Mouse (Mus musculus): Measurements from ENCODE around the gene Lamtor2. TPM values are rescaled to one million over a fixed set of nuclear protein-coding genes. Genes with fewer than 3 reads are reported as not detected.
A peak's percentile ranks its signal among the peaks of the same experiment; 100 is the strongest.
"Not testable (repeated sequence)": the region's sequence is repeated elsewhere in the genome, so short reads cannot be mapped to it uniquely, and the experiment has no call there.

The Lamtor2 gene
- 18.1 and 152 TPM in 2 replicates for polyA plus RNA-seq (2012; ENCODE audit: insufficient read depth, low replicate concordance)

DNA sequence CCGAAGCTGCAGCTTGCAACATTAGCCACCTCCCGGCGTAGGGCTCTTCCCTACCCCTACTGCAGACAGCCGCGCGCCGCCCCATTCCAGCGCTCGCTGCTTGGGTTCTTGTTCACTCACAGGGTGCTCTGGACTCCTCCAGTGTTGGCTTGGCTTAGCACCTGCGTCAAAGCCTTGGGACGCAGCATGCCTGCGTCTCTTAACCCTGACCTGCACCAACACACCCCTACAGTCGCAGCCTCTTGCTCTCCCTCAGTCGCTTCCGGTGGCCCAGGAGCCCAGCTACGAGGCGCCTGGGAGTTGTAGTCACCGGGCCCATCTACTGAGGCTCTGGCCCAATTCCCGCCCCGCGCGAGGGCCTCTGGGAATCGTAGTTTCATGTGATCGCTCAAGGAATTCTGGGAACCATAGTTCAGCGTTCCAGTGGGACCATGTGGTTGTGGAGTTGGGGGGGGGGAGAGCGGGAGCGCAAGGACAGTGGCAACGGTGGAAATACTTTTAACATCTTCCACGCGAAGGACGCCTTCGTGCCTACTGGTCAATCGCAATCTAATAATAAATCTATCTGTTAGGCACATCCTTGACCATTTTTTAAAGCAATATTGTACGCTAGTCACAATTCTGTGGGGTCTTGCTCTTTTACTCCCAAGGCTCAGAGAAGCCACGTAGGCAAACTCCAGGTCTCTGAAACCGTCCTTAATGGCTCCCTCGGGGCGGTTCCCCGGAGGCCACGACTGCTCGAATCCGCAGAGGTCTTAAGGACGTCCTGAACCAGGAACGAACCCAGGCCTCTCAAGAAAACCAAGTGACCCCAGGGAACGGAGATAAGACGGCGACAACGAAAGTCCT is at the start of gene Lamtor2:
Gene Lamtor2 (minus strand): TSS at position 399 of the 849 bp plus-strand sequence.
- Histone ChIP-seq H3K4me1 (peaks cover 49% of the 10 kb centered on the region), H3K36me3 (replicated peaks; ENCODE audit: low read length) (peaks cover 60% of the 10 kb centered on the region)
- TF ChIP-seq FLI1 (IDR thresholded peaks at IDR 0.05; ENCODE audit: low read length) (peak; percentile 35; the same call in 1 of the 2 replicates), GATA1 (IDR thresholded peaks at IDR 0.05; ENCODE audit: borderline replicate concordance, low read length) (no peak)

DNA sequence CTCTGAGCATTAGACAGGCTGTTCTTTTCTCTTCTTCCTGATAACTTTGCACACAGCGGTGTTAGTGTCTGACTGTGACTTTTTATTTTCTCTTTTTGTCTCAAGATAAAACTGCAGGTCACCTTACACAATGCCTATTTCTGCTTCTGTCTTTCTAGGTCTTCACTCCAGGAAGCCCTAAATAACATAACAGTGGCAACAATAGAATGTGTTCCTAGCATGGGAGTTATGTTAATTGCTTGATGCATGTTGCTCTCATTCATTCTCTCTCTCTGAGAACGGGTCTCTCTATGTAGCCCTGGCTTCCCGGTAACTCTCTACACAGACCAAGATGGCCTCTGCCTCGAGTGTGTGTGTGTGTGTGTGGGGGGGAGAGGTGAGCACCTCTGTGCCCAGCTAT is 49.6 kb upstream of the Lamtor2 start:
- TF ChIP-seq GATA1 (IDR thresholded peaks at IDR 0.05; ENCODE audit: borderline replicate concordance, low read length), result no peak
- TF ChIP-seq FLI1 (IDR thresholded peaks at IDR 0.05; ENCODE audit: low read length), result no peak
- Histone ChIP-seq H3K27me3 (replicated peaks) (no peaks in the 10 kb centered on the region), H3K9me3 (no peaks in the 10 kb centered on the region), H3K4me1 (peaks cover 45% of the 10 kb centered on the region), H3K36me3 (replicated peaks; ENCODE audit: low read length) (no peaks in the 10 kb centered on the region), H3K4me3 (replicated peaks) (no peak overlapping the region)

More for the DNA sequence above, at the start of gene Lamtor2:
- Histone ChIP-seq H3K9me3 (no peaks in the 10 kb centered on the region), H3K27me3 (replicated peaks) (no peaks in the 10 kb centered on the region), H3K4me3 (replicated peaks) (peak within 1 kb of the TSS; percentile 100)

DNA sequence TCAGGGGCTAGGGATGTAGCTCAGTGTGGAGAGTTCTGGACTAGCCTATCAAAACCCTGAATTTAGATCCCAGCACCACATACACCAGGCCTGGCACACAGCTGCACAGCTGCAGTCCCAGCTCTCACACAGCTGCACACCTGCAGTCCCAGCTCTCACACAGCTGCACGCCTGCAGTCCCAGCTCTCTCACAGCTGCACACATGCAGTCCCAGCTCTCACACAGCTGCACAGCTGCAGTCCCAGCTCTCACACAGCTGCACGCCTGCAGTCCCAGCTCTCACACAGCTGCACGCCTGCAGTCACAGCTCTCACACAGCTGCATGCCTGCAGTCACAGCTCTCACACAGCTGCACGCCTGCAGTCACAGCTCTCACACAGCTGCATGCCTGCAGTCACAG is 43.7 kb upstream of the Lamtor2 start:
- not testable (repeated sequence) for H3K9me3 ChIP-seq; H3K36me3 ChIP-seq (replicated peaks; ENCODE audit: low read length); H3K27me3 ChIP-seq (replicated peaks); H3K4me3 ChIP-seq (replicated peaks)
- peaks cover 41% of the 10 kb centered on the region for H3K4me1 ChIP-seq

DNA sequence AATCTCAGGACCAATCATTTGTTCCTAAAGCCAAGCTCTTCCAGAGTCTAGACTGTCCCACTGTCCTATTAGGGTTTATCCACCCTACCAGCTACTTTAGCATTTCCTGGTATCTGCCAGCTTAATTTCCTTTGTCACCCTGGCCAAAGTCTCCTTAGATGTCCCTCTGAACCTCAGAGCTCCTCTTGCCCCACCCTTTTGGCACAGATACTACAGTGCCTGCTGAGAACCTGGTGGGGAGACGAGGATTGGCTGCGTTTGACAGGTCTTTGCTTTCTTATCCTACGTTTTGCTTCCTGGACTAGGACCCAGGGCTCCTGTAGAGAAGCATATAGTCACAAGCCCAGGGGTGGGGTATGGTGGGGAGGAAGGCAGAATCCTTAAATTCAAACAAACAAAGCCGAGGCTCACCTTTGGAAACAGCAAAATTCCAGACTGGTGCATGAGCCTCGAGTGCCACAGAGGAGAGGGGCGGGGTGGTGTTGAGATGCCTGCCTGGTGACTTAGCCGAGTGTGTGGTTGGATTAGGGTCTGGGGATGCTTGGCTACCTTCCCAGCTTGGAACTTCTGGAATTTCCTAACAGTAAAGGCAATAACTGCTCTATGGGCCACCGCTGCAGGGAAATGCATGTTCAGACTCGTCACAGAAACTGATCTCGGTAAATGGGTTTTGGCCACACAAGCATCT is 41.2 kb upstream of the Lamtor2 start:
- no peak overlapping the region for H3K4me3 ChIP-seq (replicated peaks)

DNA sequence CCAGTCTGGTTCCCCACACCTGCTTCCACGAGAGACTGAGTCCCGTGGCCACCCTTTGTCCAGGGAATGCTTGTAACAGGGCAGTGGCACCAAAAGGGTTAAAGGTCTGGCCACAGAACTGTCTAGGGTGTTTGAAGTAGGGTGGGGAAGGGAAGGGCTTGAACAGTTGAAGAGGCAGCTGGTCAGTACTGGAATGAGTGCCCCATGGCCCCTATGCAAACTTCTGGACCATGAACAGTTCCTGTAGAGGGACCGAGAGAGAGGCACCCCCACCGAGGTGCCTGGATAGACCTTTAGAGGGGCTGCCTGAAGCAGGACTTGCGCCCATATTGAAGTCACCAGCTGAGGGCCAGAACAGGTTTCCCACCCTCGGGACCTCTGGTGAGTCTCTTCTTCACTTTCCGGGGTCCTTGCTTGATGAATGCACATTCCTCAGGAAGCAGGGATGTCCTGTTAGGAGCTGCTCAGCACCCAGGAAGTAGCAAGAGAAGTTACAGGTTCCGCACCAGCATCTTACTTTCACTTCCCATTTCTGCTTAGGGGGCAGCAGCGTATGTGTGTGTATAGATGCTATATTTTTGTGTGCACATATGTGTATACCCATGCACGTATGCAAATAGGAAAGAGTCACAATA is 40.2 kb upstream of the Lamtor2 start:
- no peaks in the 10 kb centered on the region for H3K27me3 ChIP-seq (replicated peaks)
- peak overlapping the region; percentile 86 for H3K4me3 ChIP-seq (replicated peaks)
- peaks cover 16% of the 10 kb centered on the region for H3K36me3 ChIP-seq (replicated peaks; ENCODE audit: low read length)
- no peaks in the 10 kb centered on the region for H3K9me3 ChIP-seq
- TF ChIP-seq GATA1 (IDR thresholded peaks at IDR 0.05; ENCODE audit: borderline replicate concordance, low read length) (no peak), FLI1 (IDR thresholded peaks at IDR 0.05; ENCODE audit: low read length) (no peak)
- H3K4me1 ChIP-seq, result peaks cover 45% of the 10 kb centered on the region

More for the DNA sequence above, 41.2 kb upstream of the Lamtor2 start:
- H3K9me3 ChIP-seq, result no peaks in the 10 kb centered on the region
- TF ChIP-seq GATA1 (IDR thresholded peaks at IDR 0.05; ENCODE audit: borderline replicate concordance, low read length) (no peak), FLI1 (IDR thresholded peaks at IDR 0.05; ENCODE audit: low read length) (no peak)
- H3K4me1 ChIP-seq, result peaks cover 45% of the 10 kb centered on the region
- H3K27me3 ChIP-seq (replicated peaks), result no peaks in the 10 kb centered on the region
- peaks cover 7% of the 10 kb centered on the region for H3K36me3 ChIP-seq (replicated peaks; ENCODE audit: low read length)

DNA sequence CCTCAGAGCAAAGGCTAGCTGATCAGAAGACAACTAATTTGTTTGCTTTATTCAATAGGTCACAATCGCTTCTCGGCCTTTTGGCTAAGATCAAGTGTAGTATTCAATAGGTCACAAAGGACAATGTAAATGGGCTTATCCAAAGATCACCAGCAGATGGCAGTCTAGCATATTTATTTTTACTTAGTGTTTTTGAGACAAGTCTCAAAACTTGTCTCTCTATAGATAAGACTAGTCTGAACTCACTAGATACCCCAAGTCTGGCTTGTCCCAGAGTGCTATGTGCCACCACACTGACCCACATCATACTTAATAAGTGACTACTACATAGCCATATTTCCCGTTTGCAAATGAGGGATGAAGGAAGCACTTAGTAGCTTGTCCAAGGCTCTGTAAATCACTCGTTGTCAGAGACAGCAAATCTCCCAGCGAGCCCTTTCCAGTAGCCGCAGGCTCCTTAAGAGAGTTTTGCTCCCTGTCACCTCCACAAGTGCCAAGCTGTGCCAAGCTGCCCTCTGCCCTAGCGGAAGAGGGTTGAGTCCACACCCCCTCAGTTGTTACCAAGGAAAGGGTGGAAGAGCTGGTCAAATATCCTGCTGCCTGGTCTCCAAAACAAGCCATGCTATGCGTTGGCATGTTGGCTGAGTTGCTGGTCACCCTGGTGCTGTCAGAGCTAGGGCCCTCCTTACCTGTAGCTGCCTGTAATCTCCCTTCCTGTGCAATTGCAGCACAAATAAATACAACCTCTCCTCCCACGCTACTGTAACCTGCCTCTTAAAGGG is 39.3 kb upstream of the Lamtor2 start:
- peaks cover 45% of the 10 kb centered on the region for H3K4me1 ChIP-seq
- peaks cover 25% of the 10 kb centered on the region for H3K36me3 ChIP-seq (replicated peaks; ENCODE audit: low read length)
- H3K9me3 ChIP-seq, result no peaks in the 10 kb centered on the region
- peak overlapping the region; percentile 86 for H3K4me3 ChIP-seq (replicated peaks)
- TF ChIP-seq FLI1 (IDR thresholded peaks at IDR 0.05; ENCODE audit: low read length), result no peak
- no peak for TF ChIP-seq GATA1 (IDR thresholded peaks at IDR 0.05; ENCODE audit: borderline replicate concordance, low read length)
- no peaks in the 10 kb centered on the region for H3K27me3 ChIP-seq (replicated peaks)

DNA sequence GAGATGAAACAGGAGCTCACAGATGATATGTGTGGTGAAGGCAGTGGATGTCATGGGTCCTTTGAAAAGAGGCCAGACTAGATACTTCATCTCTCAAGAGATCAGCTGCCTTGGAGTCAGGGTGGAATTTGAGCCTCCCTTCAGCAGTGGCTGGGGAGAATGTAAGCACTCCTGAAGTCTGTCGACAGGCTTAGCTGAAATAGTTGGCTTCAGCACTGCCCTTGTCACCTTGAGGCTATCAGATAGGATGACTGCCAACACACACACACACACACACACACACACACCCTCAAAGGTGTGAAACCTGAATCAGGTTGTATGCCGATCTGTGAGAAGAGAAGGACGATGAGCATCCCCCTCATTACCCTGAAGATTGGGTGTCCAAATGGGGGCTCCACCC is 38.2 kb upstream of the Lamtor2 start:
- Histone ChIP-seq H3K4me1 (peaks cover 41% of the 10 kb centered on the region), H3K4me3 (replicated peaks) (no peak overlapping the region), H3K36me3 (replicated peaks; ENCODE audit: low read length) (peaks cover 36% of the 10 kb centered on the region), H3K9me3 (no peaks in the 10 kb centered on the region), H3K27me3 (replicated peaks) (no peaks in the 10 kb centered on the region)
- TF ChIP-seq FLI1 (IDR thresholded peaks at IDR 0.05; ENCODE audit: low read length), result no peak
- TF ChIP-seq GATA1 (IDR thresholded peaks at IDR 0.05; ENCODE audit: borderline replicate concordance, low read length), result no peak

DNA sequence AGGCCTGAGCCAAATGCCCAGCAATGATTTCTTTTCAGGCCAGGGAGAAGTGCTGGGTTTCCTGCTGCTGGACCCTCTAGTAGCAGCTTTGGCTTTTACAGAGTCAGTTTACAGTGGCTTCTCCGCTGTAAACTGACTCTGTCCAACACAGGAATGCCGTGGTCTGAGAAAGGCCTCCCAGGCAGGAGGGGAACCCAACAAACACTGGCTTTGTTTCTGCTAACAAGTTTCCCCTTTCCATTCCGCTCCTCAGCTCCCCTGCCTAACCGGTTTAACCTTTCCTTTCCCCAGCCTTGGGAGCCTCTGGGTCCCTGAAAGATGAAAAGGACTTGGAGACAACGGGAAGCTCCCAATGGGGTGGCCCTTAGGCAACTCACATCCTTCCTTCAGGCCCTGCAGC is 37.4 kb upstream of the Lamtor2 start:
- peaks cover 44% of the 10 kb centered on the region for H3K36me3 ChIP-seq (replicated peaks; ENCODE audit: low read length)
- no peaks in the 10 kb centered on the region for H3K9me3 ChIP-seq
- H3K27me3 ChIP-seq (replicated peaks), result no peaks in the 10 kb centered on the region
- H3K4me3 ChIP-seq (replicated peaks), result no peak overlapping the region
- TF ChIP-seq FLI1 (IDR thresholded peaks at IDR 0.05; ENCODE audit: low read length) (no peak), GATA1 (IDR thresholded peaks at IDR 0.05; ENCODE audit: borderline replicate concordance, low read length) (no peak)
- H3K4me1 ChIP-seq, result peaks cover 39% of the 10 kb centered on the region

DNA sequence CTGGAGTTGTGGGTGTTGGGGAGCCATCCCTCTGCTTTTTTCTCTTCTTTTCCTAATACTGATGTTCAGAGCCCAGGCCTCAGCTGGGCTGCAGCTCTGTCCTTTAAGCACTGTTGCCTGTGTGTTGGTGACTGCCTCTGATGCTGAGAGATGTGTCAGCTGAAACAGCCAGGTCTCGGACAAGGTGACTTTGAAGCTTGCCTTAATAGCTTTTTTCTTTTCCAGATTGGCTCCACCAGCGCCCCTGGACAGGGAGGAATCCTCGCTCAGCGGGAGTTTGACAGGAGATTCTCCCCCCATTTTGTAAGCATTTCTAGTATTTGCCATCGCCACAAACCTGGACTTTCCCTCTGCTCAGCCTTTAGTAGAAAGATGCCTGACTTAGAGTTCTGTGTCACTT is 33.8 kb upstream of the Lamtor2 start:
- no peaks in the 10 kb centered on the region for H3K27me3 ChIP-seq (replicated peaks)
- H3K36me3 ChIP-seq (replicated peaks; ENCODE audit: low read length), result peaks cover 70% of the 10 kb centered on the region
- TF ChIP-seq FLI1 (IDR thresholded peaks at IDR 0.05; ENCODE audit: low read length) (no peak), GATA1 (IDR thresholded peaks at IDR 0.05; ENCODE audit: borderline replicate concordance, low read length) (no peak)

More for the DNA sequence above, 33.8 kb upstream of the Lamtor2 start:
- no peaks in the 10 kb centered on the region for H3K9me3 ChIP-seq
- H3K4me3 ChIP-seq (replicated peaks), result no peak overlapping the region
- H3K4me1 ChIP-seq, result peaks cover 12% of the 10 kb centered on the region

Data from megakaryocyte, embryonic 14.5 days (primary cell).